Mouse (Mus musculus): ENCODE results near the gene Olfr1045. TPM values are rescaled to one million over a fixed set of nuclear protein-coding genes. Genes with fewer than 3 reads are reported as not detected.

The Olfr1045 gene
- not detected in 2 replicates for polyA plus RNA-seq (2015; fragmentation: Nextera tagmentation; extraction: Ambion mirVana)

DNA sequence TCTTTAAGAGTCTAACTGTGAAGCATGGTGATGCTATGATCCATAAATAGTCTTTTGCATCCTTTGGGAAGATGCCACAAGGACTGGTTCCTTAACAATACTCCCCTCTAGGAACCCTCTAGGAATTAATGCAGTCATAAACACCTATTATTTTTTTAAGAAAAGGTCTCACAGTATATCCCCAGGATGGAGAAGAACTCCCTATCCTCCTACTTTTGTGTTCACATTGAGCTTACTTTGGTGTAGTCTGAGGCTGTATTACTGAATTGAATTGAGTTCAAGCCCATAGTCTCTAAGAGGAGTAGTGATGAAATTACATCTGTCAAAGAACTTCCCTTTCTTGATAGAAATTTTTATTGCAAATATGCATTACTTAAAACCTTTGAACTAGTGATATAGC, at the start of gene Olfr1045:
Gene Olfr1045, minus strand, starts transcription at position 101 of the 400 bp plus-strand sequence.
- no peaks in the 10 kb centered on the region for H3K27me3 ChIP-seq (replicated peaks; ENCODE audit: control insufficient read depth, insufficient read depth, low read length)
- no peaks in the 10 kb centered on the region for H3K4me1 ChIP-seq (replicated peaks; ENCODE audit: control insufficient read depth, insufficient read depth, low read length)
- H3K27ac ChIP-seq (ENCODE audit: low read depth, low read length): no peak within 1 kb of the TSS
- TF ChIP-seq CTCF (IDR thresholded peaks at IDR 0.05; ENCODE audit: low read depth): no peak
- ATAC-seq: no peak
- H3K36me3 ChIP-seq (ENCODE audit: control insufficient read depth, insufficient read depth): no peaks in the 10 kb centered on the region
- no peak within 1 kb of the TSS for H3K4me2 ChIP-seq (replicated peaks; ENCODE audit: low read depth)
- H3K4me3 ChIP-seq (ENCODE audit: low read depth, low read length): no peak within 1 kb of the TSS
- H3K9me3 ChIP-seq (ENCODE audit: control insufficient read depth): no peaks in the 10 kb centered on the region
- no peak within 1 kb of the TSS for H3K9ac ChIP-seq (ENCODE audit: low read depth, low read length)

DNA sequence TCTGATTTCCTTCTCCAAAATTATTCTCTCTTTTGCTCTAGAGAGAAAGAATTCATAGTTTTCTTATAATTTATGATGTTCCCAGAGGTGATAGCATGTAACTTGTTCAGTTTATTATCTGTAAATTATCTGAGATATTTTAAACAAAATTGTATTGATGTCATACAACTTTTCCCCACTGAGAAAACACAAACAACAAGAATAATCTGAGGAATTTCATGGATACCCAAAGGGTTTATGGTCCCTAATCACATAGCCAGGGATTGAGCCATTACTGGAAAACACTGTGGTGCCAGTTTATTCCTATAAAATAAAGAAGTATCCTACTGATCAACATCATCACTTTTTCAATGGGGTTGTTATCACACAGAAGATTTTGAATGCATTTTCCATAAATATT, 37.4 kb upstream of the Olfr1045 start, which contains the start of gene Olfr1048:
Gene Olfr1048, minus strand, starts transcription at position 101 of the 400 bp plus-strand sequence.
- no peak for ATAC-seq
- no peaks in the 10 kb centered on the region for H3K4me1 ChIP-seq (replicated peaks; ENCODE audit: control insufficient read depth, insufficient read depth, low read length)
- no peak within 1 kb of the TSS for H3K4me3 ChIP-seq (ENCODE audit: low read depth, low read length)
- no peaks in the 10 kb centered on the region for H3K27me3 ChIP-seq (replicated peaks; ENCODE audit: control insufficient read depth, insufficient read depth, low read length)
- no peaks in the 10 kb centered on the region for H3K9me3 ChIP-seq (ENCODE audit: control insufficient read depth)
- H3K36me3 ChIP-seq (ENCODE audit: control insufficient read depth, insufficient read depth): no peaks in the 10 kb centered on the region
- H3K27ac ChIP-seq (ENCODE audit: low read depth, low read length): no peak within 1 kb of the TSS
- no peak within 1 kb of the TSS for H3K4me2 ChIP-seq (replicated peaks; ENCODE audit: low read depth)
- no peak within 1 kb of the TSS for H3K9ac ChIP-seq (ENCODE audit: low read depth, low read length)
- TF ChIP-seq CTCF (IDR thresholded peaks at IDR 0.05; ENCODE audit: low read depth): no peak

DNA sequence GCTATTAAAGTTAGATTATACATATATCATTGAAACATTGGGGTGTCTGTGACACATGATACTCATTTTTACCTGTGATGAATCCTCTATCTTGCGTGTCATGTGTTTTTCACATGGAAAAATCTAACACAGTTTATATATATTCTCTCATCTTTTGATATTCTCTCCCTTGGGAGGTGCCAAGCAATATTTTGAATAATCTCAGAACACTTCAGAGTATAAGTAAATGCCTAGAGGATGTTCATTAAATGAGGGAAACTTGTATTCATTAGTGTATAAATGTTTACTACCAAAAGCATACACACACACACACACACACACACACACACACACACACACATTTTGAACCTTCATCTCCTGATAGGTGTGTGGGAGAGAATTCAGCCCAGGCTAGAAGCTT, 28.5 kb upstream of the Olfr1045 start, which contains the start of gene Olfr1047:
Gene Olfr1047, minus strand, starts transcription at position 101 of the 400 bp plus-strand sequence.
- no peaks in the 10 kb centered on the region for H3K27me3 ChIP-seq (replicated peaks; ENCODE audit: control insufficient read depth, insufficient read depth, low read length)
- WGBS: 95% methylated on average over 1 of the region's 1 CpGs
- ATAC-seq: no peak
- no peak within 1 kb of the TSS for H3K4me3 ChIP-seq (ENCODE audit: low read depth, low read length)
- no peaks in the 10 kb centered on the region for H3K4me1 ChIP-seq (replicated peaks; ENCODE audit: control insufficient read depth, insufficient read depth, low read length)
- H3K36me3 ChIP-seq (ENCODE audit: control insufficient read depth, insufficient read depth): no peaks in the 10 kb centered on the region
- no peaks in the 10 kb centered on the region for H3K9me3 ChIP-seq (ENCODE audit: control insufficient read depth)
- no peak within 1 kb of the TSS for H3K9ac ChIP-seq (ENCODE audit: low read depth, low read length)
- H3K4me2 ChIP-seq (replicated peaks; ENCODE audit: low read depth): no peak within 1 kb of the TSS
- H3K27ac ChIP-seq (ENCODE audit: low read depth, low read length): no peak within 1 kb of the TSS
- TF ChIP-seq CTCF (IDR thresholded peaks at IDR 0.05; ENCODE audit: low read depth): no peak

DNA sequence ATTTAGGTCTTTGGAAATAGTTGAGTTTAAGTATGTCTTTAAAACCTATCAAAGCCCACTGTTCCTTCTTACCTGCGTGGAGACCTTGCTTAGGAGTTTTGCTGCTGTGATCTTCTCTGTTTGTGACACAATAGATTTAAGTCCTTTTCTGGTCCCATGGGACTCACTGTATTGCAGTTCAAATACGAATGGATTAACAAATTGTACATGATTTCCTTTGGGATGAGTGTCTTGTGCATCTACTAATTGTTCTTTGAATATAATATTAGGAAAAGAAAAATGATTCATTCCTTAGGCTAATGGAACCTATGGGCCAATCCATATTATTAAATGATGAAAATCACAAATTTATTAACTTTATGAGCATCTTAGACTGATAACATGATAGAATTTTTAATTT, 16.4 kb upstream of the Olfr1045 start, which contains the start of gene Olfr1046:
Gene Olfr1046, minus strand, starts transcription at position 101 of the 400 bp plus-strand sequence.
- Histone ChIP-seq H3K4me1 (replicated peaks; ENCODE audit: control insufficient read depth, insufficient read depth, low read length) (no peaks in the 10 kb centered on the region), H3K9me3 (ENCODE audit: control insufficient read depth) (no peaks in the 10 kb centered on the region), H3K36me3 (ENCODE audit: control insufficient read depth, insufficient read depth) (no peaks in the 10 kb centered on the region), H3K9ac (ENCODE audit: low read depth, low read length) (no peak within 1 kb of the TSS), H3K4me2 (replicated peaks; ENCODE audit: low read depth) (no peak within 1 kb of the TSS), H3K27me3 (replicated peaks; ENCODE audit: control insufficient read depth, insufficient read depth, low read length) (no peaks in the 10 kb centered on the region), H3K4me3 (ENCODE audit: low read depth, low read length) (no peak within 1 kb of the TSS), H3K27ac (ENCODE audit: low read depth, low read length) (no peak within 1 kb of the TSS)
- ATAC-seq: no peak
- 65% methylated on average over 2 of the region's 2 CpGs for WGBS
- TF ChIP-seq CTCF (IDR thresholded peaks at IDR 0.05; ENCODE audit: low read depth): no peak

DNA sequence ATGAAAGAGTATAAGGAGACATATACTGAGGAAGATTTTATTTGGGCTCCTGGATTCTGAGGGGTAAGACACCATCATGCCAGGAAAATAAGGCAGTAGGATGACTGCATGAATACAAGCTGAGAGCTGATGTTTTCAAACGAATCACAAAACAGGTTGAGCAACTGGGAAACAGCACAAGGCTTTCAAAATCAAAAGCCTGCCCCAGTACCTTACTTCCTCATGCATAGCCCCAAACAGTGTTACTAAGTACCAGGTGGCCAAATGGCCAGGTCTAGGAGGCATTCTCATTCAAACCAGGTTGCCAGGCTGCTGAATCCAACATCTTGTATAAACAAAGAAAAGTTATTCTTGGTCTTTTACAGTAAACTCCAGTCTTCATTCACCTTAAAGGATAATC, 6.9 kb downstream of the Olfr1045 start:
- ATAC-seq: no peak
- WGBS: 36% methylated on average over 1 of the region's 1 CpGs

DNA sequence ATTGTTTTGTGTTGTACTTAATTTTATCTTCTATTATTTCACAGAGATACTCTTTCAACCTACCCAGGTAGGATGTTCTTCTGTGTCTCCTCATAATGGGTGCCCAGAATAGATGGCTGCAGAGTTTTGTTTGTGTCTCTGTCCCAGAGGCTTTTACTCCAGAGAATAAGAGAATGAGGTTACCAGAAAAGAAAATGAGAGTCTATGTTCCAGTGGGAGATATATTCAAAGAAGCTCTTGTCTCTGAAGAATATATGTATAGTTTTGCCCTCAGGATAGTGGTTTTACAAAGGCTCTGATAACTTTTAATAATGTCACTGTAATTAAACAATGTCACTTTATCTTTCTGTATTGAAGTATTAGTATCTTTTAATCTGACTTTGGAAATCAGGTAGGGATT, 17.2 kb downstream of the Olfr1045 start, which contains the start of gene Olfr52:
Gene Olfr52, minus strand, starts transcription at position 101 of the 400 bp plus-strand sequence.
- H3K27me3 ChIP-seq (replicated peaks; ENCODE audit: control insufficient read depth, insufficient read depth, low read length): no peaks in the 10 kb centered on the region
- no peak within 1 kb of the TSS for H3K27ac ChIP-seq (ENCODE audit: low read depth, low read length)
- no peak for TF ChIP-seq CTCF (IDR thresholded peaks at IDR 0.05; ENCODE audit: low read depth)
- no peaks in the 10 kb centered on the region for H3K36me3 ChIP-seq (ENCODE audit: control insufficient read depth, insufficient read depth)
- ATAC-seq: no peak
- no peaks in the 10 kb centered on the region for H3K9me3 ChIP-seq (ENCODE audit: control insufficient read depth)
- no peaks in the 10 kb centered on the region for H3K4me1 ChIP-seq (replicated peaks; ENCODE audit: control insufficient read depth, insufficient read depth, low read length)
- no peak within 1 kb of the TSS for H3K9ac ChIP-seq (ENCODE audit: low read depth, low read length)
- H3K4me2 ChIP-seq (replicated peaks; ENCODE audit: low read depth): no peak within 1 kb of the TSS
- H3K4me3 ChIP-seq (ENCODE audit: low read depth, low read length): no peak within 1 kb of the TSS

More for the DNA sequence above, 6.9 kb downstream of the Olfr1045 start:
- Histone ChIP-seq H3K9me3 (ENCODE audit: control insufficient read depth) (no peaks in the 10 kb centered on the region), H3K4me3 (ENCODE audit: low read depth, low read length) (no peak overlapping the region), H3K36me3 (ENCODE audit: control insufficient read depth, insufficient read depth) (no peaks in the 10 kb centered on the region), H3K27me3 (replicated peaks; ENCODE audit: control insufficient read depth, insufficient read depth, low read length) (no peaks in the 10 kb centered on the region), H3K27ac (ENCODE audit: low read depth, low read length) (no peak overlapping the region), H3K4me2 (replicated peaks; ENCODE audit: low read depth) (no peak overlapping the region), H3K4me1 (replicated peaks; ENCODE audit: control insufficient read depth, insufficient read depth, low read length) (no peaks in the 10 kb centered on the region), H3K9ac (ENCODE audit: low read depth, low read length) (no peak overlapping the region)
- TF ChIP-seq CTCF (IDR thresholded peaks at IDR 0.05; ENCODE audit: low read depth): no peak

DNA sequence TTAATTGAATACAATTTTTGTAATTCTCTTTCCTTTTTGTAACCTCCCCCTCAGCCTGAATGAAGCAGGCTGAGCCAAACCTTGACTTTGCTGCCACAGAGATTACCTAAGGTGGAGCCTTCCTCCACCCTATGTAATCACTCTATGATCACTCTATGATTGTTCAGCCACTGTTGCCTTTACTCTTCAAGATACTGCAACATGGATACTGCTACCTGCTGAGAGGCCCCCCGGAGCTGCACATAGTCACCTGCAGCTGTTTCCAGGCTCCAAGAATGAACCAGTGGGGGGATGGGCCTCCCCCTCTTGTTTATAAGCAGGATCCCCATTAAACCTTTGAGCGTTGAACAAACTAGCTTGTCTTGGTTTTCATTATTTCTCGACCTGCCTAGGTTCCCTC, 22.9 kb downstream of the Olfr1045 start:
- no peak for TF ChIP-seq CTCF (IDR thresholded peaks at IDR 0.05; ENCODE audit: low read depth)
- no peak overlapping the region for H3K4me2 ChIP-seq (replicated peaks; ENCODE audit: low read depth)
- WGBS: 74% methylated on average over 3 of the region's 3 CpGs
- H3K27me3 ChIP-seq (replicated peaks; ENCODE audit: control insufficient read depth, insufficient read depth, low read length): no peaks in the 10 kb centered on the region
- H3K4me1 ChIP-seq (replicated peaks; ENCODE audit: control insufficient read depth, insufficient read depth, low read length): no peaks in the 10 kb centered on the region
- ATAC-seq: no peak
- H3K36me3 ChIP-seq (ENCODE audit: control insufficient read depth, insufficient read depth): no peaks in the 10 kb centered on the region
- no peak overlapping the region for H3K27ac ChIP-seq (ENCODE audit: low read depth, low read length)
- no peak overlapping the region for H3K9ac ChIP-seq (ENCODE audit: low read depth, low read length)
- no peaks in the 10 kb centered on the region for H3K9me3 ChIP-seq (ENCODE audit: control insufficient read depth)
- no peak overlapping the region for H3K4me3 ChIP-seq (ENCODE audit: low read depth, low read length)
